Mouse (Mus musculus) heart, postnatal 0 days (tissue): ENCODE measurements at regions not wholly inside any gene's neighbourhood (a gene's known extent, or its start where the extent isn't known, plus 50 kb on each side); places are given as distances from the start of the nearest gene placed in this dataset.

ENCODE experiments used
- CTCF ChIP-seq: IDR thresholded peaks from 2 replicates; pipeline ENCODE4 v1.5.1; 2016; ENCODE audit warnings: antibody characterized with exemption, control low read depth, low read depth
- EP300 ChIP-seq: IDR thresholded peaks from 2 replicates; pipeline ENCODE4 v1.6.1; 2016; ENCODE audit warnings: antibody characterized with exemption, low read depth

DNA sequence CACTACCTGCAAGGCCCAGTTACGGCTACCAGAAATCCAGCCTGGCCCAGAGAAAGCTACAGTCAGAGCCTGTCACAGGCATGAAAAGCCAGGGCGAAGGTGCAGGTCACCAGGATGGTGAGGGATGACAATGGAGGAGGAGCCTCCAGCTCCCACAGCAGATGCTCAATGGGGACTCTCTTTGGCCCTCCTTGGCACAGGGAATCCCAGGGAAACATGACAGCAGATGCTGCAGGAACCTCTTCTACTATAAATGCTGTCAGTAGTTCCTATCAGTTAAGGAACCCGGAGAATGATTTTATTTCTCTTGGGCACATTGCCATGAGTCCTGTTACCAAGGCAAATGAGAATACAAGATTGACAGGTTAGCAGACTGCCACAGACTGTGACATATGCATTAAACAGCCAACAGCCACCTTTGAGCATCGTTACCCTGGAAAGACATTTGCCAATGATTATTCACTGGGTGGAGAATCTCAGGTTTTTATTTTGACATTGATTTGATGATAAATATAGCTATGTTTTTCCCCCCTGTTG lies 51.0 kb upstream of the Kcnma1 start:
- TF ChIP-seq CTCF (no peak), EP300 (no peak)
